Mouse (Mus musculus) embryonic fibroblast, embryonic 13.5 days (primary cell): ENCODE data around the gene Plekhg4.

ENCODE experiments used
- CTCF ChIP-seq: IDR thresholded peaks from 2 replicates; pipeline ENCODE4 v1.5.1; 2011; ENCODE audit warnings: mild to moderate bottlenecking, control low read depth, low read length, moderate library complexity, borderline replicate concordance; ENCODE audit not compliant: insufficient read depth
- POLR2A ChIP-seq: IDR thresholded peaks from 2 replicates; pipeline ENCODE4 v1.6.1; 2011; ENCODE audit warnings: low read depth, mild to moderate bottlenecking, control low read depth, low read length, moderate library complexity

- no peak for TF ChIP-seq CTCF
- TF ChIP-seq POLR2A = no peak
Measured at GRCm38 (mm10) chr8:105355179-105356024, 17.7 kb upstream of the Plekhg4 start.
